Mouse (Mus musculus): ENCODE results near the gene Sox2.

- TF ChIP-seq CTCF (IDR thresholded peaks at IDR 0.05; ENCODE audit: extremely low read depth, insufficient read length, insufficient replicate concordance, low read depth, low read length) (no peak), POLR2A (IDR thresholded peaks at IDR 0.05; ENCODE audit: low read depth, low read length) (no peak)
These were observed 11.3 kb downstream of the Sox2 start for GRCm38 (mm10) chr3:34661341-34662007.

All from small intestine, adult 2 months (tissue).